Mouse (Mus musculus) small intestine, adult 2 months (tissue): ENCODE measurements around the gene Usf3. TPM values are rescaled to one million over a fixed set of nuclear protein-coding genes. Genes with fewer than 3 reads are reported as not detected.

Experiments
- H3K27ac ChIP-seq: fragments of 200-500 bp; 2 replicates; pipeline ENCODE4 v1.5.1; 2012; ENCODE audit warnings: low read depth, low read length, control low read depth, inconsistent platforms; ENCODE audit not compliant: insufficient read depth
- H3K27me3 ChIP-seq: fragments of 200-500 bp; 2 replicates; pipeline ENCODE4 v1.6.1; 2012; ENCODE audit warnings: mild to moderate bottlenecking, moderate library complexity, low read length, inconsistent platforms; ENCODE audit not compliant: control insufficient read depth, insufficient read depth
- H3K36me3 ChIP-seq: fragments of 200-500 bp; 2 replicates; pipeline ENCODE4 v1.6.1; 2012; ENCODE audit warnings: mild to moderate bottlenecking, low read length, control low read depth, inconsistent platforms; ENCODE audit not compliant: control insufficient read depth, insufficient read depth
- H3K4me1 ChIP-seq: fragments of 200-500 bp; 2 replicates; pipeline ENCODE4 v1.6.1; 2012; ENCODE audit warnings: low read length, inconsistent platforms, mixed read lengths; ENCODE audit not compliant: control insufficient read depth, insufficient read depth, insufficient read length
- H3K4me3 ChIP-seq: fragments of 200-500 bp; 2 replicates; pipeline ENCODE4 v1.5.1; 2012; ENCODE audit warnings: low read depth, mild to moderate bottlenecking, control low read depth, inconsistent platforms, low read length, moderate library complexity
- CTCF ChIP-seq: fragments of 200-500 bp; IDR thresholded peaks from 2 replicates; pipeline ENCODE4 v1.5.1; 2012; ENCODE audit warnings: low read depth, mild to moderate bottlenecking, control low read depth, inconsistent platforms, low read length, moderate library complexity, mixed read lengths; ENCODE audit not compliant: insufficient replicate concordance, insufficient read length; ENCODE audit errors: extremely low read depth
- POLR2A ChIP-seq: fragments of 200-500 bp; IDR thresholded peaks from 2 replicates; pipeline ENCODE4 v1.6.1; 2012; ENCODE audit warnings: low read depth, mild to moderate bottlenecking, control low read depth, inconsistent platforms, low read length, moderate library complexity
- WGBS: fragments of 180-500 bp; shearing (Covaris S2); methylation state at CpG from one replicate; pipeline ENCODE4 v1.1.7; 2018; 5-methylcytosine and 5-hydroxymethylcytosine counted together
- polyA plus RNA-seq: library from polyadenylated mRNA; depleted of rRNA; stranded (reverse); fragments of >200 nt; gene quantifications from 2 replicates; pipeline ENCODE4 v1.2.3, GENCODE M21; 2012

The Usf3 gene
- polyA plus RNA-seq, 1 experiment = 6.7 TPM

DNA sequence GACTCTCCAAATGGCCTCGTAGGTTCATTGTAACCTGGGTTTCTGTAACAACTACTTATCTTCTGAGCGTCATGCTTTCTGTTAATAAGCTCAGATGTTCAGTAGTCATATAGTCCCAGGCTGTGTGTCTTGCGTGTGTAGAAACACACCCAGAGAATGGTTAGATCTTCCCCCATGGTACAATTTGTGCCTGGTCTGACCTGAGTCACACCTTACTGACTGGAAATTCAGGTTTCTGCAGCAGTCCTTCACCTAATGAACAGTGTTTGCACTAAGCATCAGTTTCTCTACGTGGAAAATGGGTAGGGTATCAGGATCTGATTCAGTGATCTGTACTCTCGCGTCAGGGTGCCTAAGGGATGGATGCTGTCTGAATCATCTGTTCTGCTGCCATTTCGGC is 60.0 kb downstream of the Usf3 start:
- H3K4me1 ChIP-seq = no peaks in the 10 kb centered on the region
- H3K36me3 ChIP-seq = no peaks in the 10 kb centered on the region
- H3K4me3 ChIP-seq = no peak overlapping the region
- 65% methylated on average over 7 of the region's 7 CpGs for whole genome bisulfite sequencing
- TF ChIP-seq POLR2A (no peak), CTCF (no peak)
- no peak overlapping the region for H3K27ac ChIP-seq
- H3K27me3 ChIP-seq = no peaks in the 10 kb centered on the region

DNA sequence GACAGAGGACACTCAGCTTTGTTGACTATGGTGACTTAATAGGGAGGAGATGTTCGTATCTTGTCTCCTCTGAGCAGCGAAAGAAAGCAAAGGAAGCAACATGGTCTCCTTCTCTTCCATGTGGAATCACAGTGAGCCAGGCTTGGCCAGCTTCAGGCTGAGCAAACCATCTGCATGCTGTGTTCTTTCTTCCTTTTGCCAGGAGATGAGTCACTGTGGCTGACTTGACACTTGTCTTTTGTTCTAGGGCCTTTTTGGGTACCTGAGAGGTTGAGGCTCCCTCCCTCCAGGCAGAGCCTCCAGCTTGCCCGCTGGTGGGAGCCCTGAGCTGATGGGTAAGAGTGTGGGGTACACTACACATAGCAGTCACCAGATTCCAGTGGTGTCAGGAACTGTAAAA is 64.8 kb downstream of the Usf3 start:
- no peaks in the 10 kb centered on the region for H3K36me3 ChIP-seq
- H3K4me3 ChIP-seq = no peak overlapping the region
- WGBS = 87% methylated on average over 3 of the region's 3 CpGs
- TF ChIP-seq CTCF = no peak
- TF ChIP-seq POLR2A = no peak
- H3K27me3 ChIP-seq = no peaks in the 10 kb centered on the region
- no peaks in the 10 kb centered on the region for H3K4me1 ChIP-seq
- H3K27ac ChIP-seq = no peak overlapping the region

DNA sequence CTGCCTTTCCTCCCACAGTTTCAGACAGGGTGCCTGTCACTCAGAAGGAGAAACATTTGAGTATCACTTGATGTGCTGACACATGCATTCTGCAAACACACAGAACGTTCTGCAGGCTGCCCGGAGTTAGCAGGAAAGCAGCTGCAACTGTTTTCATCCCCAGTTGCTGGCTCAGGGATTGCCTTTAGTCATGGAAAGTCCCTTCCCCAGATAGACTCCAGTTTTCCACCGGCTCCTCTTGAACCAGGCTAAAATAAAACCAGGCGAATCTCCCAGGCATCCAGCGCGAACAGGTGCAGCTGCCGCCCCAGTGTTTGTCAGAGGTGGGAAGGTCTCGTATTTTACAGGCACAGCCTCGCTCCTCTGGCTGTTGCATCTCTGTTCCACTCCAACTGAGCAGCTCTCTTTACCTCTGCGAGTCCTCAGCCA is 65.8 kb downstream of the Usf3 start:
- H3K4me1 ChIP-seq = no peaks in the 10 kb centered on the region
- TF ChIP-seq CTCF (no peak), POLR2A (no peak)
- H3K36me3 ChIP-seq = no peaks in the 10 kb centered on the region
- H3K27me3 ChIP-seq = no peaks in the 10 kb centered on the region
- WGBS = 34% methylated on average over 10 of the region's 10 CpGs
- no peak overlapping the region for H3K27ac ChIP-seq
- H3K4me3 ChIP-seq = no peak overlapping the region

DNA sequence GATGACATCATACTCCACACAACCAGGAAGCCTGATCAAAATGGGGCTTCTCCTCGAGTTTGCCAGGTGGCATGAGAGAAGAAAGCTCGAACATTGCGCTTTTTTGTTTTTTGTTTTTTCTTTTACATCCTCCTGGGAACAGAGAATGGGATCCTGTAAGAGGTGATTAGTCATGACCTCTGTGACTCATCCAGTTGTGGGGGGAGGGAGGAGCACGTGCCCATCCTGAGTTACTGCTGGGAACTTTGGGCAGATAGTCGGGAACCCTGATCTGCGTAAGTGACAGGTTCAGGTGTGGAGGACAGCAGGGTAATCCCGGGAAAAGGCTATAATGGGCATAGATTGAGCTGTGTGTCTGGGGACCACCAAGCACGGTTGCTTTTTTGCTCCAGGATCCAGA is 67.4 kb downstream of the Usf3 start:
- H3K27ac ChIP-seq = no peak overlapping the region
- TF ChIP-seq POLR2A (no peak), CTCF (no peak)
- no peak overlapping the region for H3K4me3 ChIP-seq
- H3K36me3 ChIP-seq = no peaks in the 10 kb centered on the region
- 58% methylated on average over 8 of the region's 8 CpGs for WGBS
- no peaks in the 10 kb centered on the region for H3K4me1 ChIP-seq
- no peaks in the 10 kb centered on the region for H3K27me3 ChIP-seq

DNA sequence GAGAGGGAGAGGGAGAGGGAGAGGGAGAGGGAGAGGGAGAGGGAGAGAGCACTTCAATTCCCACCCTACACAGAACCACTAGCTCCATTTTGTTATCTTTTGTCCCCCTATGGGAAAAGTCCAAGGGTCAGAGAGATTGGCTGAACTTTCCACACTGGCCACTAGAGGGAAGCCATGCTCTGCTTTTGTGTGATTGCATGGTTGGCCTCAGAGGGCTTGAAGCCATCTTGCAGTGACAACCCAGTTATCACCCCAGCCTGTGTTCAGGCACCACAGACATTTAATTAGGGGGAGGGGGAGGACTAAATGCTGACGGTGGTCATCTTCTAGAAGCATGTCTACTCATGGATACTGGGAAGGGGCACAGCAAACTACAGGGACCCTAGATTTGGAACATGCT is 69.6 kb downstream of the Usf3 start:
- Histone ChIP-seq H3K27ac (no peak overlapping the region), H3K36me3 (no peaks in the 10 kb centered on the region; the same call in 1 of the 2 replicates), H3K4me1 (no peaks in the 10 kb centered on the region), H3K4me3 (no peak overlapping the region), H3K27me3 (no peaks in the 10 kb centered on the region)
- TF ChIP-seq CTCF (peak; percentile 75; the same call in 1 of the 2 replicates), POLR2A (no peak)
- 2% methylated on average over 1 of the region's 1 CpGs for WGBS

DNA sequence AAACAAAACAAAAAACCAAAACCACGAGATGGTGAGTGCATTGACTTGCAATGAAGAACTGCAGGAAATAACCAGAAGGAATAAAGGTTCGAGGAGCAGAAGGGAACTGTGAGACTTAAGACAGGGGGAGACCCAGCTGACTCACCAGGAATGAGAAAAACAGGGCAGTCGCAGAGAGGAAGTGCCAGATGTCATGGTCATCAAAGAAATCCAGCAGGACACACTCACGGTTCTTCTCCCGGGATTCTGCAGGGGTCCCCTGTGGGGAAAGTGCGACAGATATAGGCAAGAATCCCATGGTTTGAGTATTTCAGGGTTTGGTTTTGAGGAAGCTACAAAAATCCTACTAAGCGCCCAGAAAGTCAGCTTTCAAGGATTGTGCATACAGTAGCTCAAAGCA is 70.3 kb downstream of the Usf3 start:
- no peaks in the 10 kb centered on the region for H3K27me3 ChIP-seq
- H3K4me3 ChIP-seq = no peak overlapping the region
- WGBS = 79% methylated on average over 7 of the region's 7 CpGs
- H3K36me3 ChIP-seq = no peaks in the 10 kb centered on the region; the same call in 1 of the 2 replicates
- H3K27ac ChIP-seq = no peak overlapping the region
- TF ChIP-seq CTCF (no peak), POLR2A (no peak)
- no peaks in the 10 kb centered on the region for H3K4me1 ChIP-seq

DNA sequence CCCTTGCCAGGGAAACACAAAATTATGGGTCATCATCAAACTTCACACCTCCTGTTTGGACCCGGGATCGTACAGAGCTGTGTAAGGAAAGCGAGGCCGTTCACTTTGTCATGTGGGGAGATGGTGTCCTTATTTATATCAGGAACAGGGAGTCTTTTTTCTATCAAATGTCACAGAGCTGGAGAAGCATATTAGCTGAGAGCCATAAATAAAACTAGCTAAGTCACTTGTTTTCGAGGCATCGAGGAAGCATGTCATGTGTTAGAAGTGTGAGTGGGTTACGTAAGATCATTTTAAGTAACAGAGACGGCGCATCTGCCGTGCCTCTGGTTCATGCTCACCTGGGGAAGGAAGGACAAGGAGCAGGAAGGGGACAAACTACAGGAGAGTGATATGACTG is 76.9 kb downstream of the Usf3 start:
- Histone ChIP-seq H3K4me3 (no peak overlapping the region), H3K36me3 (no peaks in the 10 kb centered on the region; the same call in 1 of the 2 replicates), H3K27ac (no peak overlapping the region), H3K27me3 (no peaks in the 10 kb centered on the region), H3K4me1 (no peaks in the 10 kb centered on the region)
- TF ChIP-seq POLR2A (no peak), CTCF (no peak)
- WGBS = 75% methylated on average over 10 of the region's 10 CpGs

DNA sequence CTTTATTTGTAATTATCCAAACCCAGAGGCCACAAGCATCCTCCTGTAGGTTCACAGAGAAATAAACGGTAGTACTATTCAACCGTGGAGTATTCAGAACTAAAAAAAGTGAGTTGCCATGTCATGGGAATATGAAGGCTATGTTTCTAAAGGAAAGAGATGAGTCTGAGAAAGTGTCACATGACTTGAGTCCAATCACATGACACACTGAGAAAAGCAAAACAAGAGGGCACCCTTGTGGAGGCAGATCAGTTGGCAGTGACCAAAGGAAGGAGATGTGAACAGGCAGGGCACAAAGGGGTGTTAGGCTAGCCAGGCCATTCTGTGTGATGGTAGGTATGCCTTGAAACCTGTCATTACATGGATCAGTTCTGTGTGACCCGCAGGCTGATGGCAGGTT is 79.7 kb downstream of the Usf3 start:
- WGBS = 90% methylated on average over 3 of the region's 3 CpGs
- no peak overlapping the region for H3K27ac ChIP-seq

More for the DNA sequence above, 79.7 kb downstream of the Usf3 start:
- H3K4me1 ChIP-seq = no peaks in the 10 kb centered on the region
- H3K36me3 ChIP-seq = no peaks in the 10 kb centered on the region
- no peak overlapping the region for H3K4me3 ChIP-seq
- no peaks in the 10 kb centered on the region for H3K27me3 ChIP-seq
- TF ChIP-seq POLR2A = no peak
- no peak for TF ChIP-seq CTCF
